Mouse (Mus musculus): Measurements from ENCODE around the gene Xkr7.

Xkr7 gene

DNA sequence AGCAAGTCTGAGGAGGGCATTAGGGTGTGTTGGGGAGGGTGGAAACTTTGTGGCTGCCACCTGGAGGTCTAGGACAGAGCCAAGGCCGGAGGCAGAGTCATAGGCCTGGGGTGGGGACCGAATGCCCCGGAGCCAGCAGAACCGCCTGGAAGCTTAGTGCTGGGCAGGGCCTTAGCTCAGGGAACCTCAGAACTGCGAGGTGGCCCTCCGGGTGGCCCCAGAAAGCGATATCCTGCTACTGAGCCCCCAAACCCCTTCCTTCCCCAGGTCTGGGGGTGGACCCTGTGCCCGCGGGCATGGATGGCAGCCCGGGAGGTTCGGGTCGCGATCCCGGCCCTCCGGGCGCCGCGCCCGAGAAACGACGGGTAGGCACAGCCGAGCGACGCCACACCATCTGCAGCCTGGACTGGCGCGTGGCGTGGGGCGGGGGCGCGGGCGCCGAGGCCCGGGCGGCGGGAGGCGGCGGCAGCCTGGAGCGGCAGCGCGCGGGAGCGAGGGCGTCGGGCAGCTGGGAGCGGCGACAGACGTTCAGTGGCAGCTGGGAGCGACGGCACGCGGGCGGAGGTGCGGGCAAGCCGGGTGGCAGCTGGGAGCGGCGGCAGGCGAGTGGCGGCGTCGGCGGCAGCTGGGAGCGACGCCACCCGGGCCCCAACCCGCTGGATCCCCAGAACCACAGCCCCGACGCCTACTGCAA, 40.0 kb downstream of the Xkr7 start:
- DNase-seq (ENCODE audit: low spot score), result no peak

DNA sequence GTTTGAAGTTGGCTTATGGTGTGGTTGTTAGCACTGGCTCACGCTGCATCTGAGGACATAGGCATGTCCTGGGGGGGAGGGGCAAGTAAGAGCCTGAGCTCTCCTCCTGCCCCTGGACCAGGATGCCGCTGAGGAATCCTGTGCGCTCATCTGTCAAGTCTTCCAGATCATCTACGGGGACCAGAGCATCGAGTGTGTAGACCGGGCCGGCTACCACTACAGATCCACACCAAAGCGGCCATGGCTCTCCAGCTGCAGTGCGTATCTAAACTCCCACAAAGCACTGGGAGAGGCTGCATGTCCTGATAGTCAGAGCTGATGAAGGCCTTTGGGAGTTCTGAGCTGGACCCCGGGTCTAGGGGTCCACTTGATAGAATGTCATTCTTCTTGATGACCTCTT, 43.0 kb downstream of the Xkr7 start:
- no peak for DNase-seq (ENCODE audit: low spot score)

DNA sequence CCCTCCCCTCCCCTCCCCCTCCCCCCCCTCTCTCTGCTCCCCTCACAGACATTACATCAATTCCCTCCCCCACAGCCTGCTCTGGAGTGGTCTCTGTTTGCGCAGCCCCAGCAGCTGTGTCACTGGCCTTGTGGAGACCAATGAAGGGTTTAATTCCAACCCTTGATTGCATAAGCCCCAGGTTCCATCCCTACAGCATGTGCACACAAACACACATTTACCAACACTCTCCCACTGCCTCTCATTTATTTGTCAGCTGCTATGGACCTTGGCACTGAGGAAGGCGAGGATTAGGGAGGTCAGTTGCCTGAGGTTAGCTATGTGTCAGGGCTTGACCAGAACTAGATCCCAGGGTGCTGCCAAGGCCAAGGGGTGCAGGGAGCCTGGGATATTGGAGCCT, 44.3 kb downstream of the Xkr7 start:
- no peak for DNase-seq (ENCODE audit: low spot score)

DNA sequence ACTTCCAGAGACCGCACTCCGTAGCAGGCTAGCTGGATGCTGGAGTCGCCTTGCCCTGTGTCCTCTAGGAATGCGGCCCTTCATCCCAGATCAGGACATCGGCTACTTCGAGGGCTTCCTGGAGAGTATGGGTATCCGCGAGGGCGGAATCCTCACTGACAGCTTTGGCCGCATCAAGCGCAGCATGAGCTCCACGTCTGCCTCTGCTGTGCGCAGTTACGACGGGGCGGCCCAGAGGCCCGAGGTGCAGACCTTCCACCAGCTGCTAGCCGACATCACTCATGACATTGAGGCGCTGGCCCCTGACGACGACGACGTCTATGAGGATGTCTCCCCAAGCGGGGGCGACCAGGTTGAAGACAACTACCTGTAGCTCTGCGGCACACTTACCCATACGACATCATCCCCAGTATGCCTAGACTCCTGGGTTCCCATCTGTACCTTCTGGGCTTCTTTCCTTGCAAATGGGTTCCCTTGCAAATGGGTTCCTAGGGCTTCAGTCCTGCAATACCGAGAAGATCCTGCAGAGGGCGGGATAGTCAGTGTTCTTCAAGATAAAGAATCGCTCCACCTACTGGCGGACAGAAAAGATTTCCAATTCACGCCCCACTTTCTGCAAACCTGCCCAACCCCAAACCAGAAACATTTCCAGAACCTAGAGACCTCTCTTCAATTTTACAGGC, 49.3 kb downstream of the Xkr7 start:
- DNase-seq (ENCODE audit: low spot score), result peak; percentile 76

DNA sequence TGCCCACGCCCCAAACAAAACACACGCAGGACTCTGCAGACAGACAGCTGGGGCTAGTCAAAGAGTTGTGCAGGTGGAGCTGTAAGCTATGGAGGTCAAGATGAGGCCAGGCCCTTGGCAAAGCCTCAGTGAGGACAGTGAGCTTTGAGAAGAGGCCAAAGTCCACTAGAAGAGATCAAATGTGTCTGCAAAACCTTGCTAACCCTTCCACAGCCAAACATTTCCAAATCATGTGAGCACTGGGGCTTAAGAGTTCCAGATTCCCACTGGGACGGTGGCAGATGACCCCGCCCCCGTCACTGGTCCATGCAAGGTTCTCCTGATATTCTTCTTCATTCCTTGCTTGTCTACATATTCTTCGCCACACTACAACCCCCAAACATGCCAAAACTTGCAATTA, 50.2 kb downstream of the Xkr7 start:
- DNase-seq (ENCODE audit: low spot score), result no peak

DNA sequence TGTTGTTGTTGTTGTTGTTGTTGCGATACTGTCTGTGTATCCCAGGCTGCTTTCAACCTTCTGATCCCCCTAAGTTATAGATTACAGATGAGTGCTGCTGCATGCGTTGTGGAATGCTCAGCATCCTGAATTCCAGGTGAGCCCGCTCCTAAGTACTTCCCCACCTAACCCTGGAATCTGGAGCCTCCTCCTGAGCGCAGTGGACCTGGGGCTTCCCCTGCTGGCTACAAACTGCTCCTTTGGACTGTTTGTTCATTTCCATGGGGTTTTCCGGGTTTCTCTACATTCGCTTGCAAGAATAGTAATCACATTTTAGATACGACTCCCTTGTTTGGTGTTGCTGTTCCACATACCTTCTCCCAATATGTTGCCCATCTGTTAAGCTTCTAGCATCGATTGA, 51.6 kb downstream of the Xkr7 start:
- DNase-seq (ENCODE audit: low spot score), result no peak

DNA sequence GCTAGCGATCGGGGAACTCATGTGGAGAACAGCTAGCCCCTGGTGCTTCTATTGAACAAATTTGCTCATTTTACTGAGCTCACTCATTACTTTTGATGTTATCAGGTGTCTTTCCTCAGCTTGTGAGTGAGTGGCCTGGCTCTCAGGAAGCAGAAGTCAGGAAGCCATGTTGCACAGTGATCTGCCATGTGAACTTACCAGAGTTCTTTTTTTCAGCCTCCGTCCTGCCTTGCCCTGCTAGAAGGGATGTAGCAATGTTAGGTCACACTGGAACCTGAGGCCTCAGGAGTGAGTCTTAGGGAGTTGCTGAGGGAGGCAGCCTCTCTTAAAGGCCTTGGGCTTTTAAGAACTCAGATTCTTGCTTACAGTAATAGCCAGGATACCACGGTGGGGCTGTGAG, 52.2 kb downstream of the Xkr7 start:
- no peak for DNase-seq (ENCODE audit: low spot score)

DNA sequence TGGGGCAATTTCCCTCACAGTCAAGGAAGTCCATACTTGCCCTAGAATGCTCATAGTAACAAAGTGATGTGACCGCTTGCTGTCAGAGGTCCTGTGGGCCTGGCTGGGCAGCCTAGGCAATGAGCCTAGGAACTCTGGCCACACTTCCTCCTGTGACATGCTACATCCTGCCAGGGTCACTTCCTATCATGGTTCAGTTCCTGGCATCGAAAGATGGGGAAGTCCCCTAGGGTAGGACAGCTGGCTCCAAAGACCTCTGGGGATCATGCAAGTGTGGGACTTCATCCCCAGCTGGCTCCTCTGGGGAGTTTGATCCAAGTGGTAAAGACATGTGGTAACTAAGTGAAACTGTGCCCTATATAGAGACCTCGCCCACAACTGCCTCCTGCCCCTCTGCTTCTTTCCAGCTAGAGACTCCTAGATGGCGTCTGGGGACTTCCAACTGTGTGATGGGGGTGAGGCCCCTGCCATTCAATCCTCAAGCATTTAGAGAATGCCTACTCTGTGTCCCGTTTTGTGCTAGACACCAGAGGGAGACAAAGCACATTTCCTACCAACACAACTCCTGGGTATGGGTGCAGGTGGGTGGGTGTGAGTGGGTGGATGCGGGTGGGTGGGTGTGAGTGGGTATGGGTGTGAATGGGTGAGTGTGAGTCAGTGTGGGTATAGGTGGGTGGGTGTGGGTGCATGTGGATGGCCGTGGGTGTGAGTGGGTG, 52.8 kb downstream of the Xkr7 start:
- DNase-seq (ENCODE audit: low spot score), result no peak

DNA sequence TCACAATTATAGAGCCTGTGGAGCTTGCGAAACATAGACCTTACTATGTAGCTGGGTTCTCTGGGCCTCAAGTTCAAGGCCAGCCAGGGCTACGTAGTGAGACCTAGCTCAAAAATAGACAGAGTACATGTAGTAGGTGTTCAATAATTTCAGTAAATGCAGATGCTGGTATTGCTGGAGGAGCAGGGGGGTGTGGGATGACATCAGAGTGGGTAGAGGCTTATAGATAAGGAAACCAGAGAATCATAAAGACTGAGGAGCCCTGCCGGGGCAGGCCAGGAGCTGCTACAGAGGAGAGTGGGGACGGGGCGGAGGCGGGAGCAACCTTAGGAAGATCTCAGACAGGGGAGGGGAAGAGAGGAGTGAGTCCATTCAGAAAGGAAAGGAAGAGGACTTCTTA, 53.9 kb downstream of the Xkr7 start:
- DNase-seq (ENCODE audit: low spot score), result no peak

DNA sequence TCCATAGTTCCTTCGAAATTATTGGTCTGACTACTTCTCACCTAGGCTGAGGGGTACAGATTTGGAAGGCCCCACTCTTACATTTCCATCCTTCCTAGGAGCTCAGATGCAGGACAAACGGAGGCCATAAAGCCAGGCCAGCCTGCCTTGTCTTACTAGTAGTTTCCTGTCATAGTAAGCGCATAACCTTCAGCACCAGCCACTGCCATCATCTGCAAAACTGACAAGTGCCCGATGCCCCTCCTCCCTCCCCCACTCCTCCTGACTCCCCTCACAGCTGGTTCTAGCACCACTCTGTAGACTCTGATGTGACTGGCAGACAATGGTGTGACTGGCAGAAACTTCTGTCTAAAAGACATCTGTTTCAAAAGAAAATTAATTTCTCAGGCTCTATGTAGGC, 54.5 kb downstream of the Xkr7 start:
- no peak for DNase-seq (ENCODE audit: low spot score)

DNA sequence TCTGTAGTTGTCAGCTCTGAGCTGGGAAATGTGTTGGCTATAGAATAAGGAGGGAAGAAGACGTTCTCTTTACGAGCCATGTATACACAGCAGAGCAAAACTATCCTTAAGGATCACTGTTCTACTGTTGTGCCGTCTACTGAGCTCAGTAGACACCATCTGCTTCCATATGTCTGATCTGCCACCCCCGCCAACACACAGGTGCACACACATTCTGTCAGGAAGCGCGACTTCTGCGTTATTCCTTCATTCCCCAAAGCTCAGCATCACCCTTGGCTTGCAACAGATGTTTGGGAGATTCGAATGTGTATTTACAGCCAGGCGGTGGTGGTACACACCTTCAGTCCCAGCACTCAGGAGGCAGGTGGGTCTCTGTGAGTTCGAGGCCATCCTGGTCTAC, 55.4 kb downstream of the Xkr7 start:
- DNase-seq (ENCODE audit: low spot score), result no peak

DNA sequence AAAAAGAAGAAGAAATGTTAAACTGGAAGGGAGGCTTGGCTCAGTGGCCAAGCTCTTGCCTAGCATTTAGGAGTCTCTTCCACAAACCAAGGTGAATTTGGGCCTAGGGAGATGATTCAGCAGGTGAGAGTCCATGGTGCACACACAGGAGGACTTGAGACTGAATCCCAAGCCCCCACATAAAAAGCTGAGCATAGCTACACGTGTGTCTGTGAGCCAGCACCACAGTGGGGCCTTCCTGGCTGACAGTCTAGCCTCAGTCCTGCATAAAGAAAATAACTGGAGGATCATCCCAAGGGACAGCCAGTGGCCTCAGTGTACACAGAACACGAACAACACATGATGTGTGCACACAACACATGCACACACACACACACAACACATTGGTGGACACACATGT, 57.7 kb downstream of the Xkr7 start:
- no peak for DNase-seq (ENCODE audit: low spot score)

DNA sequence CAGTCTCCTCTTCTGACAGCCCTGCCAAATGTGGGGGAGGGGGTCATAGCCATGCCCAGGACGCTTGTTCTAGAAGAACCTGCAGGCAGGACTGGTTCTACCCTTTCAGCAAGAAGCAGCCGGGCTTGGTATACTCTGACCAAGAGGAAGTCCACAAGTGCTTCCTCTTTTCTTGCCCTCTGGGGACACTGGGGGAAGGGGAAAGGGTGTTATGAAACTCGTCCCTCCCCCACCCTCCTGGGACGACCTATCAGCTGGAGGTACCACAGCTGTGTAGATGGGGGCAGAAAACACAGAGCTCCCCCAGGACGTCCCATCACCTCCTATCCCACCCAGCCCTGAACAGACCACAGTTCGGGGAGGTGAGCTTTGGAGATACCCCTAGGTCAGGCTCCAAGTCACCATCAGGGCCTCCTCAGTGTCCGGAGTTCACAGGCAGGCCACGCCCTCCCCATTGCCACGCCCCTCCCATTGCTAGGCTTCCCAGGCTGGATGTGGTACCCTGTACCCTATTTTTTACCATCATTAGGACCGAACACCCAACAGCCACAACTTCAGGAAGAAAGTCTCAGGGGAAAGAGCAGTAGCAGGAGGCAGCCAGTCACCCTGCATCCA, 59.0 kb downstream of the Xkr7 start:
- DNase-seq (ENCODE audit: low spot score), result no peak
